Mouse (Mus musculus): Measurements from ENCODE around the gene Grin2d. TPM values are rescaled to one million over a fixed set of nuclear protein-coding genes. Genes with fewer than 3 reads are reported as not detected.

Gene Grin2d
- polyA plus RNA-seq, 1 experiment from 2014 or later = 0.07 TPM

DNA sequence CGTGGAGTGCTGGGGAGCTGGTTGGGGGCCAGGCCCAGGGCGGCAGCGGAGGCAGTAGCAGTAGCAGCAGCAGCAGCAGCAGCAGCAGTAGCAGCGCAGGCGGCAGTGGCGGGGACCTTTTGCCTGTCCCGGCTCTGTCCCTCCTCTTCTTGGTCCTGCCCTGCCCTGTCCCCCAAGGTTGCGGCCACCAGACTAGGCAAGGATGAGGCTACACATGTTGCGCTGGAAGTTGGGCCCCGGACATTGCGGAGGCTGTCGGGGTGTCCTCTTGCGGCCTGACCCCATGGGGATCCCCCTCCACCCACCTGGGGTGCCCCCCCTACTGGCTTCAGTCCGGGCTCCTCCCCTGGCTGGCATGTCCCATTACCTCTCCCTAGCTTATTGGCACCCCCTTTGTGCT, 8.4 kb downstream of the Grin2d start:
- H3K4me2 ChIP-seq (ENCODE audit: low read depth, severe bottlenecking) = peak overlapping the region; percentile 55
- 3% methylated on average over 14 of the region's 14 CpGs for WGBS
- H3K9ac ChIP-seq (ENCODE audit: low read length) = no peak overlapping the region; the same call in 1 of the 2 replicates
- H3K36me3 ChIP-seq (ENCODE audit: control insufficient read depth, insufficient read depth, low read length) = peaks cover 1% of the 10 kb centered on the region; the same call in 1 of the 2 replicates
- H3K9me3 ChIP-seq (ENCODE audit: control insufficient read depth, low read length) = no peaks in the 10 kb centered on the region
- peaks cover 54% of the 10 kb centered on the region for H3K27me3 ChIP-seq (ENCODE audit: control insufficient read depth, insufficient read depth, low read length)
- H3K4me1 ChIP-seq (ENCODE audit: control insufficient read depth, insufficient read depth, low read length) = peaks cover 31% of the 10 kb centered on the region
- H3K4me3 ChIP-seq (ENCODE audit: low read depth, low read length) = peak overlapping the region; percentile 21
- ATAC-seq (ENCODE audit: insufficient number of reproducible peaks, low FRiP score, low TSS enrichment, low read depth) = no peak
- no peak for DNase-seq (ENCODE audit: low spot score)
- H3K27ac ChIP-seq (replicated peaks; ENCODE audit: low read depth, low read length) = no peak overlapping the region

DNA sequence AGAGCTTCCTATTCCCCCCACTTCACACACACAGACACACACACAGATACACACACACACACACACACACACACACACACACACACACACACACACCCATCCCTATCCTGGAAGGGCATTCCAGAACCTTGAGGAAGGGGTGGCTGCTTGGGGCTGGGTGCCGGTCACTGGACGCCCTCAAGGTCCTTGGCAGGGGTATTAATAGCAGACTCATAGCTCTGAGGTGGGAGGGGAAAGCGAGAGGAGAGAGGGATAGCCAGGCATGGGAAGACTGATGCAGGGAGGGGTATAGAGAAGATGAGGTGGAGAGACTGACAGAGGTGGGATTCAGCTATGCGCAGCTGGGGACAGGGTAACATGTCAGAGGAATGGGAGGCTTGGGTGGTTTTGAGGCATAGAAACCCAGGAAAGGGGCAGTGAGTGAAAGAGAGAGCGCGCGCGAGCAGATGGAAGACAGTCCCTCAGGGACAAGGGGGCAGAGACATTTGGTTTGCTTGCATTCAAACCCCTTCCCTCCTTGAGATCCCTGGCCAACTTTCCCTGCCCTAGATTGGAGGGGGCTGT, 9.0 kb downstream of the Grin2d start:
- Histone ChIP-seq H3K4me3 (ENCODE audit: low read depth, low read length) (no peak overlapping the region), H3K36me3 (ENCODE audit: control insufficient read depth, insufficient read depth, low read length) (no peaks in the 10 kb centered on the region), H3K27ac (replicated peaks; ENCODE audit: low read depth, low read length) (no peak overlapping the region), H3K9ac (ENCODE audit: low read length) (no peak overlapping the region), H3K27me3 (ENCODE audit: control insufficient read depth, insufficient read depth, low read length) (peaks cover 54% of the 10 kb centered on the region), H3K9me3 (ENCODE audit: control insufficient read depth, low read length) (no peaks in the 10 kb centered on the region), H3K4me1 (ENCODE audit: control insufficient read depth, insufficient read depth, low read length) (peaks cover 29% of the 10 kb centered on the region), H3K4me2 (ENCODE audit: low read depth, severe bottlenecking) (no peak overlapping the region)
- no peak for DNase-seq (ENCODE audit: low spot score)
- ATAC-seq (ENCODE audit: insufficient number of reproducible peaks, low FRiP score, low TSS enrichment, low read depth) = no peak
- WGBS = 10% methylated on average over 8 of the region's 8 CpGs

GRCm38 (mm10) chr7:45867871-45868270, 10.3 kb downstream of the Grin2d start:
- Histone ChIP-seq H3K36me3 (ENCODE audit: control insufficient read depth, insufficient read depth, low read length) (no peaks in the 10 kb centered on the region), H3K4me1 (ENCODE audit: control insufficient read depth, insufficient read depth, low read length) (peaks cover 23% of the 10 kb centered on the region), H3K9ac (ENCODE audit: low read length) (no peak overlapping the region), H3K4me3 (ENCODE audit: low read depth, low read length) (no peak overlapping the region), H3K27ac (replicated peaks; ENCODE audit: low read depth, low read length) (no peak overlapping the region), H3K27me3 (ENCODE audit: control insufficient read depth, insufficient read depth, low read length) (peaks cover 54% of the 10 kb centered on the region), H3K9me3 (ENCODE audit: control insufficient read depth, low read length) (no peaks in the 10 kb centered on the region), H3K4me2 (ENCODE audit: low read depth, severe bottlenecking) (no peak overlapping the region)
- no peak for DNase-seq (ENCODE audit: low spot score)
- no peak for ATAC-seq (ENCODE audit: insufficient number of reproducible peaks, low FRiP score, low TSS enrichment, low read depth)
- WGBS = 22% methylated on average over 2 of the region's 2 CpGs

GRCm38 (mm10) chr7:45865925-45866910, 12.0 kb downstream of the Grin2d start:
- Histone ChIP-seq H3K27me3 (ENCODE audit: control insufficient read depth, insufficient read depth, low read length) (peaks cover 48% of the 10 kb centered on the region), H3K4me3 (ENCODE audit: low read depth, low read length) (peak overlapping the region; percentile 52), H3K9ac (ENCODE audit: low read length) (peak overlapping the region; percentile 85), H3K4me1 (ENCODE audit: control insufficient read depth, insufficient read depth, low read length) (peaks cover 23% of the 10 kb centered on the region), H3K4me2 (ENCODE audit: low read depth, severe bottlenecking) (peak overlapping the region; percentile 83), H3K36me3 (ENCODE audit: control insufficient read depth, insufficient read depth, low read length) (no peaks in the 10 kb centered on the region), H3K9me3 (ENCODE audit: control insufficient read depth, low read length) (no peaks in the 10 kb centered on the region), H3K27ac (replicated peaks; ENCODE audit: low read depth, low read length) (no peak overlapping the region)
- WGBS = under 1% methylated on average over 100 of the region's 117 CpGs
- ATAC-seq (ENCODE audit: insufficient number of reproducible peaks, low FRiP score, low TSS enrichment, low read depth) (peak; percentile 56; the same call in 1 of the 2 replicates), DNase-seq (ENCODE audit: low spot score) (peak; percentile 94)

DNA sequence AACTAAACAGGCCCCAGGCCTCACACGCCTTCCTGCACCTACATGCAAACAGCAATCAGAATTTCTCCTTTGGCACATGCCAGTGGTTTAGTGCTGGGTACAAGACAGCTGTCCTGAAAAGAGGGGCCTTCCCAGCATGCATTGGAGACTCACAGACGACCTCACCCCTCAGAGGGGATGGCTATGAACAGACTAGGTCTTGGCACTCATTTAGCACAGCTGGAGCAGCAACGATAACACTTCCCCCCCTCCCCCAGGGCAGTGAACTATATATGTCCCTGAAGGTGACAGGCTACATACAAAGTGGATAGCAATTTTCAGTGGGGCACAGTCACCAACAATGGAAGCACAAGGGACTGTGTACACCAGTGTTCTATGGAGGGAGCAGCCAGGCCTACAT, 13.7 kb downstream of the Grin2d start:
- H3K27me3 ChIP-seq (ENCODE audit: control insufficient read depth, insufficient read depth, low read length) = peaks cover 31% of the 10 kb centered on the region
- H3K4me1 ChIP-seq (ENCODE audit: control insufficient read depth, insufficient read depth, low read length) = peaks cover 8% of the 10 kb centered on the region
- no peak overlapping the region for H3K4me3 ChIP-seq (ENCODE audit: low read depth, low read length)
- no peak for DNase-seq (ENCODE audit: low spot score)
- no peak overlapping the region for H3K9ac ChIP-seq (ENCODE audit: low read length)
- H3K4me2 ChIP-seq (ENCODE audit: low read depth, severe bottlenecking) = no peak overlapping the region
- no peaks in the 10 kb centered on the region for H3K36me3 ChIP-seq (ENCODE audit: control insufficient read depth, insufficient read depth, low read length)
- ATAC-seq (ENCODE audit: insufficient number of reproducible peaks, low FRiP score, low TSS enrichment, low read depth) = no peak
- H3K27ac ChIP-seq (replicated peaks; ENCODE audit: low read depth, low read length) = no peak overlapping the region
- WGBS = 73% methylated on average over 3 of the region's 3 CpGs
- no peaks in the 10 kb centered on the region for H3K9me3 ChIP-seq (ENCODE audit: control insufficient read depth, low read length)

DNA sequence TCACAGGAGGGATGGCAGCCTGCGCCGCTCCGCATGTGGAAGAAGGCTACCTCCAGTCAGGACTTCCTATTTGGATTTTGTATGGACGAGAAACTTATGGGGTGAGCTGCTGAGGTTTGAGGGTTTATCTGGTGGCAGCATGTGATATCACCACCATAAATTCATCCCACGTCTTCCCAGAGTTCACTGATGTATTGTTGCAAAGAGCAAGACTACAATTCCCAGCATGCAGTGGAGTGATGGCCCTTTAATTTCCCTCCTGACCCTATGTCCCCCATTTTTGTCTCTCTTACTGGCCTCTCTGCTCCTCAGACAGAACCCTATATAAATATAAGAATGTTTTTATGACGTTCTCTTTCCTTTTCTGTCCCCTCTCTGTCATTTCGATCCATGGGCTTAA, 15.4 kb downstream of the Grin2d start:
- no peak overlapping the region for H3K4me2 ChIP-seq (ENCODE audit: low read depth, severe bottlenecking)

GRCm38 (mm10) chr7:45859008-45859407, 19.2 kb downstream of the Grin2d start:
- 52% methylated on average over 4 of the region's 4 CpGs for WGBS
- Histone ChIP-seq H3K27me3 (ENCODE audit: control insufficient read depth, insufficient read depth, low read length) (no peaks in the 10 kb centered on the region; the same call in 1 of the 2 replicates), H3K27ac (replicated peaks; ENCODE audit: low read depth, low read length) (no peak overlapping the region), H3K36me3 (ENCODE audit: control insufficient read depth, insufficient read depth, low read length) (no peaks in the 10 kb centered on the region), H3K9ac (ENCODE audit: low read length) (no peak overlapping the region), H3K4me3 (ENCODE audit: low read depth, low read length) (no peak overlapping the region), H3K9me3 (ENCODE audit: control insufficient read depth, low read length) (no peaks in the 10 kb centered on the region), H3K4me2 (ENCODE audit: low read depth, severe bottlenecking) (no peak overlapping the region), H3K4me1 (ENCODE audit: control insufficient read depth, insufficient read depth, low read length) (no peaks in the 10 kb centered on the region)
- ATAC-seq (ENCODE audit: insufficient number of reproducible peaks, low FRiP score, low TSS enrichment, low read depth) (no peak), DNase-seq (ENCODE audit: low spot score) (no peak)

More for the DNA sequence above, 15.4 kb downstream of the Grin2d start:
- WGBS = 83% methylated on average over 7 of the region's 7 CpGs
- H3K27ac ChIP-seq (replicated peaks; ENCODE audit: low read depth, low read length) = no peak overlapping the region
- 0 out of 2 replicates have a peak, but pooled peaks cover 5% of the 10 kb centered on the region for H3K4me1 ChIP-seq (ENCODE audit: control insufficient read depth, insufficient read depth, low read length)
- H3K4me3 ChIP-seq (ENCODE audit: low read depth, low read length) = no peak overlapping the region
- H3K36me3 ChIP-seq (ENCODE audit: control insufficient read depth, insufficient read depth, low read length) = no peaks in the 10 kb centered on the region
- H3K27me3 ChIP-seq (ENCODE audit: control insufficient read depth, insufficient read depth, low read length) = peaks cover 14% of the 10 kb centered on the region
- ATAC-seq (ENCODE audit: insufficient number of reproducible peaks, low FRiP score, low TSS enrichment, low read depth) = no peak
- no peaks in the 10 kb centered on the region for H3K9me3 ChIP-seq (ENCODE audit: control insufficient read depth, low read length)
- H3K9ac ChIP-seq (ENCODE audit: low read length) = no peak overlapping the region
- DNase-seq (ENCODE audit: low spot score) = no peak
